Comparison of ENCODE assay signal across 15 mouse cellular contexts in the genomic region with DNA sequence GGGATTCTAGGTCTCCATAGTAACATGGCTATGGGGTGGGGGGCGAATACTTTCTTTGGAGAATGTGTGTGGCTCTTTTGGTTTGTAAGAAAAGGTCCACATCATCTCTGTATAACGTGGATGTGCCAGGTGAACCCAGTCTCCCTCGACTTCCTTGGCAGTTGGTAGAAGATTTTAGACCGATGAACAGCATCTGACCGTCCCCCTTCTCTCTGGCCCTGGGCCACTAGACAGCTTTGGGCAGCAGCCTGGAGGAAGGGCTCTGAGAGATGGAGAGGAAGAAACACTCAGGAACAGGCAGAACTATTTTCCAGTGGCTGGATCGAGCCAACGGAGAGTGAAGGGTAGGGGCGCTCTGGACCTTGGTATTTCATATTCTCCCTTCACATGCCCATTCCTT.
"Had no signal": no experiment of that assay in that cellular context is flagged by ENCODE, and none has a peak within 500 bp of the region (broad histone marks: within the 10 kb centered on the region; RNA-seq: fewer than 3 reads in every experiment).

No protein-coding gene starts in this region.

- DNase-seq: heart, postnatal 10 days; heart, postnatal 14 days; heart, postnatal 4 days; kidney, adult 11 months; kidney, adult 18-20 months; kidney, adult 2 months; kidney, adult 8-10 months; kidney, adult 9 months; kidney, postnatal 10 days; kidney, postnatal 14 days; kidney, postnatal 25 days; kidney, postnatal 36 days; kidney, postnatal 4 days; layer of hippocampus, adult 9-11 months; layer of hippocampus, postnatal 36 days had no signal
